Mouse (Mus musculus) retina, postnatal 1 day (tissue): ENCODE data around the gene Gabbr1.

Source experiments
- DNase-seq: peaks from one replicate; pipeline ENCODE4 v3.0.0-alpha.2; 2012

Gene Gabbr1

GRCm38 (mm10) chr17:37044651-37045244 lies 1.0 kb upstream of the Gabbr1 start:
- no peak for DNase-seq

DNA sequence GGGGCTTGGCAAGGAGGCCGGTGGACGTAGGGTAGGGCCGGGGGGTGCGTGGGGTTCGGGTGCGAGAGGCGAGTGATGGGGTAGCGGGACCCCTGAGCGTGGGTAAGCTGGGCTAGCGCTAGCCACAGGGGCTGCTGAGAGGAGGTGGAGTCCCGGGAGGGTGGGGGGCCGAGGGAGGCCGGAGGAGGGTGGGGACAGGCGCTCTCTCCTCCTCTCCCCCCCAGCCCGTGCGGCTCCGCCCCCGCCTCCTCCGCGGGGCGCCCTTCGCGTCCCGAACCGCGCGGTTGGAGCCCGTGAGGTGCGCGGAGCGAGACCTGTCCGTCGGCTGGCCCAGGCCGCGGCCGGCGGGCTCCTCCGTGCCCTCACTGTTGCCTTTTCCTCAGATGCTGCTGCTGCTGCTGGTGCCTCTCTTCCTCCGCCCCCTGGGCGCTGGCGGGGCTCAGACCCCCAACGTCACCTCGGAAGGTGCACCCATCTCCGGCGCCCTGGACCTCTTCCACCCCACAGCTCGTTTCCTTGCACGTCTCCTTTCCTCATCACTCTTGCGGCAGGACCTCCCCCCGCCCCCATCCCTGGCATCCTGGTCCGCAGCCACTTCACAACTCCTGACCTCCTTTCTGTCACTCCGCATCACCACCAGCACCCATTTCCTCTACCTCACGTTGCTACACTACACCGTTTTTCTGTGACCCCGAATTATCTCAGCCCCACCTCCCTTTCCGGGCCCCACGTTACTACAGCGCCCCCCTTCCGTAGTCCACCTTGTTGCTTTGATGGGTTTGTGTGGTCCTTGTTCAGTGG lies 746 bp downstream of the Gabbr1 start:
- peak; percentile 65 for DNase-seq

GRCm38 (mm10) chr17:37047332-37047976 lies 1.7 kb downstream of the Gabbr1 start:
- no peak for DNase-seq

GRCm38 (mm10) chr17:37047981-37048380 lies 2.2 kb downstream of the Gabbr1 start:
- DNase-seq: peak; percentile 71

GRCm38 (mm10) chr17:37048383-37048782 lies 2.6 kb downstream of the Gabbr1 start:
- DNase-seq: no peak

- peak; percentile 81 for DNase-seq
Measured at GRCm38 (mm10) chr17:37049570-37050310, 4.0 kb downstream of the Gabbr1 start.

DNA sequence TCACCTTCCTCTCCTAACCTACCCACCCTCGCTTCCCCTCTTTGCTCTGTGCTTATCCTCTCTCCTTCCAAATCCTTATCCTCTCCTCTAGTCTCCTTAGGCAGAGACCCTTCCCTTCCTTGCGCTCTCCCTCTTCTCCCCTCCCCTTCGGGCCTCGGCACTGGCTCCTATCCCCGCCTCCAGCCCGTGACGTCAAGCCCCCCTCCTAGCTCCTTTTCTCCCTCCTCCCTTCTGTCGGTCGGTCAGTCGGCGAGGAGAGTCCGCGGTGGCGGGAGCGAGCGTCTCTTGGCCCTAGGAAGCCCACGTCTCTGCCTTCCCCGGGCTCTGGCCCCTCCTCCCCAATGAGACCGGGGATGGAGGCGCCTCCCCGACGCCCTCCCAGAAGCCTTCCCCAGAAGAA lies 4.6 kb downstream of the Gabbr1 start:
- DNase-seq: peak; percentile 91

DNA sequence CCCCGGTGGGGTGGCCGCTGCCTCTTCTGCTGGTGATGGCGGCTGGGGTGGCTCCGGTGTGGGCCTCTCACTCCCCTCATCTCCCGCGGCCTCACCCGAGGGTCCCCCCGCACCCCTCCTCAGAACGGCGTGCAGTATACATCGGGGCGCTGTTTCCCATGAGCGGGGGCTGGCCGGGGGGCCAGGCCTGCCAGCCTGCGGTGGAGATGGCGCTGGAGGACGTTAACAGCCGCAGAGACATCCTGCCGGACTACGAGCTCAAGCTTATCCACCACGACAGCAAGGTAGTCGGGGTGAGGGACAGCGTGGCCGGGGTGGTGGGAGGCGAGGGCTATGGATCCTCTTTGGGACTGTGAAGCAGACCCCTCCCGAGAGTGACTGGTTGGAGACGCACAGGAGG lies 5.1 kb downstream of the Gabbr1 start:
- DNase-seq: no peak

DNA sequence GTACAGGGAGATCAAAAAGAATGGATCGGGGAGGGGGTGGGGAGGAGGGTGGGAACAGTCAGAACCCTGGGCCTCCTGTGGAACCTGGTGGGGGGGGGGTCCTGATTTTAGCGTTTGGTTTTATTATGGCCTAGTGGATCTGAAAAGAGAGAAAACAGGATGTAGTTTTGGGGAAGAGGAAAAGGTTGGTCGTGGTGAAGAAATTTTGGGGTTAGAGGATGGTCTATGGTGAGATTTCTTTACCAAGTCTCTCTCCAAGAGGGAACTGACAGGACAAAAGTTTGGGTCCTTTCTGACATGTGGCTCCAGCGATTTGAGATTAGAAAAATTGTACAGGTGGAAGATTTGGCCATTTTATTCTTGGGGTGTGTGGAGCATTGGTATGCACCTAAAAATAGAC lies 6.0 kb downstream of the Gabbr1 start:
- no peak for DNase-seq

GRCm38 (mm10) chr17:37056957-37057356 lies 11.2 kb downstream of the Gabbr1 start:
- no peak for DNase-seq

GRCm38 (mm10) chr17:37061435-37061834 lies 15.7 kb downstream of the Gabbr1 start:
- DNase-seq: no peak

GRCm38 (mm10) chr17:37062101-37062641 lies 16.4 kb downstream of the Gabbr1 start:
- DNase-seq: no peak

- no peak for DNase-seq
Measured at GRCm38 (mm10) chr17:37063063-37063462, 17.3 kb downstream of the Gabbr1 start.

DNA sequence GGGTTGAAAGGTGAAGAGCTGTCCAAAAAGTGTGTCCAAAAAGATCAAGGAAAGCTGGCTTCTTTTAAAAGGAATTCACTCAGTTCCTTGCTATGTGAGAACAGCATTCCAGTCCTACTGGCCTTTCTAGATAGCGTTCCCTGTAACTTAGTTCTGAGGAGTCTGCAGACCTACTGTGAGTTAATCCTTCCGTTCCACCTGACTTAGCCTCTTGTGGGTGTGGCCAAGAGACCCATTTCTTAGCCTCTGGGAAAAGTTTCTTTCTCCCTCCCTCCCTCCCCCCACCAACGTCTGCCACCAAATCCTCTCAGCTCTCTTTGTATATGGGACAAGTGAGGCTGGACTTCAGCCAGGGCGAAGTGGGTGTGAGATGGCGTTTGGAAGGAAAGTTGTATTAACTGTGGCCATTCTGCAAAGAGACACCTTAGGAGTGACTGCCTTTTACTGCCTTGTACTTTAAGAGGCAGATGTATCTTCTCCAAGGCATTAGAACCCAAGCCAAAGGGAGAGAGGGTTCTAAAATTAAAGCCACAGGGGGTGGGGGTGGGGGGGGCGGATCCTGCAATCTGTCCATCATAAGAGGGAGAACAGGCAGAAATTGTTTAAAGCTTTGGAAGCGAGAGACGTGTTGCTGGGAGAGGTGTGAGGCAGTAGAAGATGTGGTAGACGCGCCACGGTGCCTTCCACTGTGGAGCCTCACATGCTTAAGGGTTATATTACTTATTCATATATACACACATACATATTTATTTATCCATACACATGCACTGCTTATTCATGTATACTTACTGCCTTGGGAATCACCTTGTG lies 18.1 kb downstream of the Gabbr1 start:
- no peak for DNase-seq

- no peak for DNase-seq
Measured at GRCm38 (mm10) chr17:37065993-37066392, 20.2 kb downstream of the Gabbr1 start.

DNA sequence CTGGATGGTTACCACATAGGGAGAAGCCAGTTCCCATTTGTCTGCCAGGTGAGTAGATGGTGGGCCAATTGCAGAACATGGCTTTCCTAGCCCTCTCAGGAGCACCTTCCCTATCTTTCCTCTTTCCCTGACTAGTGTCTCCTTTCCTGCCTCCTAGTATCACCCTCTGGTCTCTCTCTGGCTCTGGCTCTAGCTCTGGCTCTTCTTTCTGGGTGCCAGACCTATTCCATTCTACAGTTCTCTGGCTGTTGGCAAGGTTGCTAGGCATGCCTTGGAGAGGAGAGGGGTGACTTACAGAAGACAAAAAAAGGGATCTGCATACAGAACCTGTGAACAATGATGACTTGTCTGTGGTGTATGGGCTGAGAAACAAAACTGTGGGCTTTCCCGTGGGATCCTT lies 22.1 kb downstream of the Gabbr1 start:
- no peak for DNase-seq

- DNase-seq: no peak
Measured at GRCm38 (mm10) chr17:37070121-37070520, 24.4 kb downstream of the Gabbr1 start.

GRCm38 (mm10) chr17:37072080-37072729 lies 26.4 kb downstream of the Gabbr1 start:
- DNase-seq: no peak

DNA sequence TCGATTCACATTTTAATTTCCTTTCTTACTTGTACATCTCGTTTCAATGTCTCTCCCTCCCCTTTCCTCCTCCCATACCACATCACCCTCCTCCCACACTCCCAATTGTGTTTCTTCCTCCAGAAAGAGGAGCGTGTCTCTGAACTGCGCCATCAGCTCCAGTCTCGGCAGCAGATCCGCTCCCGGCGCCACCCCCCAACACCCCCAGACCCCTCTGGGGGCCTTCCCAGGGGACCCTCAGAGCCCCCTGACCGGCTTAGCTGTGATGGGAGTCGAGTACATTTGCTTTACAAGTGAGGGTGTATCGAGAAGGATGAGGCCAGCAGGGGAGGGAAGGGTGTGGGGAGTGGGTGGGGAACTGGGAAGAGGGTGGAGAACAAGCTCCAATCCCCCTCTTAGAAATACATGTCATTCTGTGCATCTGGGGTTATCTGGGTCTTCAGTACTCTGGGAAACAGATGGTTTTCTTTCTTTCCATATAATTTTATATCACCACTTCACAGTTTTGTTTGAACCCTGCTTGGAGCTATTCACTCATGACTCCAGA lies 27.0 kb downstream of the Gabbr1 start:
- DNase-seq: no peak

DNA sequence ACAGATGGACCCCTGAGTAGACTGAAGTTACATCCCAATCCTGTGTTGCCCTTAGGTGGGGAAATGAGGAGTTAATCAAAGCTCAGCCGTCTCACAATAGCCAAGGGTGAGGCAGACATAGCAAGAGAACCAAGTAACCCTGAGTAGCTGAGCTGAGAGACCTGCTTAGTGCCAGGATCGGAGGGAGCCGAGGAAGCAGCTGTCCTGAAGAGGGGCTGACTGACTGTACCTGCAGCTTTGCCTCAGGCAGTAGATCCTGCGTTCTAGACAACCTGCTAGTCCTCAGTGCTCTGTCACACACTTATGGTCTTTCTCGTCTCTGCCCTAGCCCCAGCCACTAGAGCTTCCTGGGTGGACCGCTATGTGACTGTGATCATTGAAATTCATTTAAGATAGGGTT lies 29.4 kb downstream of the Gabbr1 start:
- DNase-seq: no peak

GRCm38 (mm10) chr17:37075766-37076165 lies 30.0 kb downstream of the Gabbr1 start:
- no peak for DNase-seq
